Mouse (Mus musculus) urinary bladder, adult 18-20 months (tissue): ENCODE results near the gene Tle3.

Experiments
- DNase-seq, 2 experiments: peaks; one replicate each; pipeline ENCODE4 v3.0.0; 2022; ENCODE audit warnings: low spot score in 2 of 2, mixed read lengths in 2 of 2

Gene Tle3

GRCm38 (mm10) chr9:61358933-61359332 is 13.2 kb upstream of the Tle3 start:
- DNase-seq: no peak

DNA sequence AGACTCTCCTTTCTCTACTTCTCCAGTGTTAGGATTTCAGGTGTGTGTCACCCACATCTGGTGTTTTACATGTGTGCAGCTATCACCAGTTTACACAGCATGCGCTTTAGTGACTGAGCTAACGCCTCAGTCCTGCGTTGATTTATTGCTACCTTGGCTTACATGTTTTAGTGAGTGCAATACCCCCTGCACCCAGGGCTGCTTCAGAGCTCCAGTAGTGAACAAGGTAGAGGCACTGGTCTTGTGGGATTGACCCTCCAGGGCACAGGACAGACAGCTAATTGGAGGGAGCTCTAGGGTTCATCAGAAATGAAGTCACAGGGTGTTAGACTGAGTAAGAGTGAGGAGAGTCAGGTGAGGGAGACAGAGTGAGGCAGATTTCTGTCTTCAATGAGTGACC is 12.4 kb upstream of the Tle3 start:
- DNase-seq: no peak

DNA sequence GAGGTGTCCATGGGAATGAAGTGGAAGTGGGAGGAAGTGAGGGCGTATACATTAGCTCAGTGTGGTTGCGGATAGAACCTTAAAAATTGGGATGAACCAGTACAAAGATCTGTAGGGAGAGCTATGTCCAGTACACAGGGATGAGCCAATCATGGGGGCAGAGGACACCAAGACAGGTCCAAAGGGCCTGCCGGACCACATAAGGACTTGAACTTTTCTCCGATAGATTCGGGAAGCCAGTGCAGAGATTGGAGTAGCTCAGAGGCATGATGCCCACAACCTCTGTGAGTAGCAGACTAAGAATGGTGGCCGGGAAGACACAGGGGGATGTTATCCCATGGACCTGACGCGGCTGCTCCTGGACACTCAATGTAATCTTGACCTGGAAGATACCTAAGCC is 12.0 kb upstream of the Tle3 start:
- DNase-seq: no peak

- DNase-seq: no peak
These were observed 11.2 kb upstream of the Tle3 start for GRCm38 (mm10) chr9:61360727-61361631.

DNA sequence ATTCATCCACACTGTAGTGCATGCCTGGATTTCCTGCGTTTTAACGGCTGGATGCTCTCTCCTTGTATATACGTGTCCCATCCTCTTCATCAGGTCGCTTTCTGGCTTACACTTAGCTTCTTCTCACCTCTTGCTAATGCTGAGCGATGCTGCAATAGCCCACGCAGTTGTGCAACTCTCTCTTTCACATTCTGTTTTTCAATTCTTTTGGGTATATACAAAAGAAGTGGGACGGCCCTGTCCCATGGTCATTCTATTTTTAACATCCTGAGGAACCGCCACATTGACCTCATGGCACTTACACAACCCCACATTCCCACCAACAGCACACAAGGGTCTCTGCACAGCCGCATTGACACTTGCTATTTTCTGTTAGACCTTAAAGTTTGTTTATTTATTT is 9.0 kb upstream of the Tle3 start:
- no peak for DNase-seq

DNA sequence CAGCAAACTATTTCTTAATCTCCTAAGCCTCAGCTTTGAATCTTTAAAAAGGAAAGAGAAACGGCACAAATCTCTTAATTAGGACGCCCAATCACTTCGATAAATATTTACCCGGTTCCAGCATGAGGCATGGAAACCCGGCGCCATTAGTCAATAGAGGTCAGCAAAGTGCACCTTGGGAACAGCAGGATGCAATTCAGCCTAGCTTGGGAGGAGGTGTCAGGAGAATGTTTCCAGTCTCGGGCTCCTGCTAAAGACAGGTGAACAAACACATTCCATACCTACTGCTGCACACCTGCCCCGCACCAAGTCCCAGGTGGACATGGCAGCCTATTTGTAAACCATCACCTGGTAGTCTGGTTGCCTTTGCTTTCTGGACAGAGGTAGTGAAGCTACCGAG is 6.1 kb upstream of the Tle3 start:
- DNase-seq: no peak

DNA sequence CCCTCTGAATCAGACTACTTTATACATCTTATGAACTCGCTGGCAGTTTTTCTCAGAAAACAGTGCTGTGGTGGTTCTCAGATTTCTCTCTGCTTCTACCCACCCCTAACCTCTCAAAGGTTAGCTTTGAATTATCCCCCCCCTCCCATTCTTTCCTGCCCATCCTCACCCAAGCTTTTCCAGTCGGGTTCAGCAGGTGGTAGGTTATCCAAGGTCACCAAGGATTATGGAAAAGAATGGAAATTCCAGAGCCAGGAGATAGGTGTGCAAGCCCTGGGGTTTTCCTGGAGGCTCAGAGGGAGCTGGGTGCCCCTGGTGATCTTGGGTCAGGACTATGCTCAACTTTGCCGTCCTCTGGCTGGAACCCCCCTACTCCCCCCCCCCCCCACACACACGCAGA is 5.0 kb upstream of the Tle3 start:
- no peak for DNase-seq

DNA sequence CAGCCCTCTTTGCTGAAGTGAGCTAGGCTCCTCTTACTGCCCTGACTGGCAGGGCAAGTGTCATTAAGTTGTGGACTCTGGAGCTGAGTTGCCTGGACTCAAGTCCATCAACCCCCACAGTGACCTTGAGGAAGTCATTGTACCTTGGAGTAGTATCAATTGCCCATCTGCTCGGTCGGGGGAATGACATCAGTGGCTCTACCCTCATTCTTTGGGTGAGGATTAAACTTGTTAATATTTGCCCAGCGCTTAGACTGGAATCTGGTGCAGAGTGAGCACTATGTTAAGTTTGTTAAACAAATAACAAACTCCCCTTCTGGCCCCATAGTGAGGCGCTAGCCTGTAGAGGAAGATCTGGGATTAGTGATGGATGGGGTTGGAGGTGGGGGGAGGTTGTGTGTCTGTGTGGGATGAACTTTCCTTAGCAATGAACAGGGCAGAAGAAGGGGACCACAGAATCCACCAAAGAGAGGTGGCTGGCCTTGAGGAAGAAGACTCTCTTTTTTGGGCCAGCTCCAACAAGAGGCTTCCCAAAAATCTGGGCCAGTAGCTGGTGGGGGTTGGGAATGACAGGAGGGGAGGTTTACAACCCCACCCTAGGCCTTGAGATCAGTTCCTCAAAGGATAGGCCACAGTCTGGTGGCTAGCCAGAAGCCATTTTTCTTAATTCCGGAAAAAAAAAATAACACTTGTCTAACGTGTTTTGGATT is 4.2 kb upstream of the Tle3 start:
- DNase-seq: no peak

GRCm38 (mm10) chr9:61368567-61369240 is 3.5 kb upstream of the Tle3 start:
- DNase-seq: peak in 1 of 2 experiments; percentile 64

GRCm38 (mm10) chr9:61369316-61370273 is 2.6 kb upstream of the Tle3 start:
- peak; percentile 24 to 50 for DNase-seq

- peak; percentile 96 to 98 for DNase-seq
These were observed 1.7 kb upstream of the Tle3 start for GRCm38 (mm10) chr9:61370454-61370888.

DNA sequence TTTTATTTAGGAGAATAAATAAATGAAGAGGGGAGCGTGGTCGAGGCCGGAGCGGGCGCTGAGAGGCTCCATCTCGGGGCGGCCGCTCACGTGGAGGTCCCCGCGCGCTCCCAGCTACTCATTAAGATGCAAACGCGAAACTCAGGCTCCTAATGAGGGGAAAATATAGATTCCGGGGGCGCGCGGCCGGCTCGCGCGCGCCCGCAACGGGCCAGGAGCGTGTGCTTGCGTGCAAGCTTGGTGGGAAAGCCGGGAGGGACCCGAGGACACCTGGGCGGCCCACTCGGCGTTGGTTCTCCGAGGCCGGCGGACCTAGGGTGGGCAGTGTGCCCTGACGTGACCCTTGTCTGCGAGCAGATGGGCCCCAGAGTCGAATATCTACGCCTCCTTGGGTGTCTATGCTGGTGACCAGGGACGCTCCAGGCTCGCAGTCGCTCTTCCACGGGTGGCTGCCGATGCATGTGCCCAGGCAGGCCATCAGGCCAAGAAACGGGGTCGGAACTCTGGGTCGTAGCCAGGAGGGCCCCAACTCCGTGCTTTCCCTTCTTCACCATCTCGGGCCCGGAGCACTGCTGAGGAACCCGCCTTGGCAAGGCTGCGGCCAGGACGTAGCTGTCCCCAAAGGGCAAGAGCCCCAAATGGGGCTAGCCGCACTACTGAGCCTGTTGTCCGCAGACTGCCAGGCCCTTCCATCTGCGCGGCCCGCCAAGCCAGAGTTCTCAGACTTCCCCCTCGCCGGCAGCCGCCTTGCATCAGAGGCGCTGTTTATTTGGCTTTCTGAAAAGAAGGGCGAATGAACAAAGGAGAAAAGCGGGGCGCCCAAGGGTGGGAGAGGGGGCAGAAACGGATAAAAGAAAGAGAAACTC is 1.0 kb upstream of the Tle3 start:
- DNase-seq: peak; percentile 66 to 72

- no peak for DNase-seq
These were observed 377 bp downstream of the Tle3 start for GRCm38 (mm10) chr9:61372510-61372975.

- peak; percentile 36 to 55 for DNase-seq
These were observed 939 bp downstream of the Tle3 start for GRCm38 (mm10) chr9:61372976-61373633.

DNA sequence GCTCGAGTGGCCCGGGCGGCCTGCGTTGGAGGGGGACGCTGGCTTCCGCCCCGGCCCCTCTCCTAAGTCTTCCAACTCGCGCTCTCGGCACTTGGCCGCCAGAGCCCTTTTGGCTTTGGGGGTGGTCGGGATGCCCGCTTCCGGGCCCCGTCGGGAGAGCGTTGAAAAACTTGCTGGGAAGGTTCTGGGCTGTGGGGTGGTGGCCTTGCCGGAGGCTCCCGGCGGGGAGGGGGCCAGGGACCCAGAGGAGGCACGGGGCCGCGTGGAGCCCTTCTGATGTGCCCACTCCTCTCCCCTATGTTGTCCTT is 1.4 kb downstream of the Tle3 start:
- no peak for DNase-seq

- no peak for DNase-seq
These were observed 2.1 kb downstream of the Tle3 start for GRCm38 (mm10) chr9:61373942-61374900.

DNA sequence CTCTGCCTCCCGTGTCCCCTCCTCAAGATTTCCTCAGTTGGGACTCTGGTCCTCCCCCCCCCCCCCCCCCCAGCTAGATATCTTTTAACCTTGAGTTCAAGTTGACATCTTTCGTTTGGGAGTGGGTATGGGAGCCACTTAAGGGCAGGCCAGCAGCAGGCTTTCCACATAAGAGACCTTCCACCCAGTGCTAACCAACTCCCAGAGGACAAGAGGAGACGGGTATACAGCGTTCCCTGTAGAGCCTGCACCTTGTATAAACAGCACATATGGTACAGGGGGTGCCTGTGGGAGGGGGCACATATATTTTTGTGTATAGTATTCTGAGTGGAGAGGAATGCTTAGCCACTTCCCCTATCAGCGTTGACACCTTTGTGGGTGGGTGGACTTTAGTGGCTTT is 2.8 kb downstream of the Tle3 start:
- DNase-seq: no peak

- peak in 1 of 2 experiments; percentile 60 for DNase-seq
These were observed 3.8 kb downstream of the Tle3 start for GRCm38 (mm10) chr9:61375802-61376561.
